Mouse (Mus musculus): ENCODE data around the gene Pgs1. TPM values are rescaled to one million over a fixed set of nuclear protein-coding genes. Genes with fewer than 3 reads are reported as not detected.

The Pgs1 gene
- polyA plus RNA-seq, 1 experiment: 50.6 TPM

GRCm38 (mm10) chr11:117962228-117963067, 23.6 kb upstream of the Pgs1 start:
- WGBS: 62% methylated on average over 10 of the region's 10 CpGs
- no peak for DNase-seq (ENCODE audit: low read depth, low spot score)

DNA sequence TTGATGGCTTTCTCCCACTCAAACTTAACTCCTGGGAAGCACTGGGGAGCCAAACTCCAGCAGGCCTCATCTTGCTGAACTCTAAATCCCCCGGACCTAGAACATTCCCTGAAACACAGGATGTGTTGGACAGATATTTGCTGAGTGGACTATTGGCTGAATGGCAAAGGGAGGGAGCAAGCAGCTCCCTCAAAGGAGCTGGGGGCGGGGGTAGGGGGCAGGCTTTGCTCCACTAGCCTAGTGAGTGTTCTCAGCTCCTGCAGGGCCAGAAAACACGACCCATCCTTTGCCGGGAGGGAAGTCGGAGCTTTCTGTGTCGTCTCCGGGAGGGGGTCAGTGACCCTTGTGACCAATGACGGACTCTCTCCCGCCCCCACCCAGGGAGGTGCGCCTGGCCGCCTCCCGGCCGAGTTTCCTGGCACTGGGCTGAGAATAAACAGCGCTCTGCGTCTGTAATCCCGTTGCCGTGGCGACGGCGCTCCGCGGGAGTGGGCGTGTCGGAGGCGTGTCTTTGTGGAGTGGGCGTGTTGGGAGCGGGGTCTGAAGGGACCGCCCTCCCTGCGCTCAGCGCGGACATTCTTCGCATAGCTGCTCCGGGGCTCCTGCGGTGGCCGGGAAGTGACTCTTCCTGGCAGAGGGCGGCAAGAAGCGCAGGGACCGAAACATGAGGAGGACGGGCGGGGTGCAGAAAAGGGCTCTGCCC, 22.9 kb upstream of the Pgs1 start:
- 2% methylated on average over 40 of the region's 40 CpGs for WGBS
- peak; percentile 80 for DNase-seq (ENCODE audit: low read depth, low spot score)

- 24% methylated on average over 9 of the region's 9 CpGs for WGBS
Measured at GRCm38 (mm10) chr11:117963872-117964271, 22.2 kb upstream of the Pgs1 start.

GRCm38 (mm10) chr11:117964294-117964693, 21.8 kb upstream of the Pgs1 start:
- DNase-seq (ENCODE audit: low read depth, low spot score): no peak
- 72% methylated on average over 1 of the region's 1 CpGs for WGBS

More at GRCm38 (mm10) chr11:117963872-117964271, 22.2 kb upstream of the Pgs1 start:
- no peak for DNase-seq (ENCODE audit: low read depth, low spot score)

GRCm38 (mm10) chr11:117965052-117965451, 21.0 kb upstream of the Pgs1 start:
- WGBS: 67% methylated on average over 7 of the region's 7 CpGs
- DNase-seq (ENCODE audit: low read depth, low spot score): no peak

GRCm38 (mm10) chr11:117965561-117965981, 20.5 kb upstream of the Pgs1 start:
- no peak for DNase-seq (ENCODE audit: low read depth, low spot score)
- 71% methylated on average over 9 of the region's 9 CpGs for whole genome bisulfite sequencing

DNA sequence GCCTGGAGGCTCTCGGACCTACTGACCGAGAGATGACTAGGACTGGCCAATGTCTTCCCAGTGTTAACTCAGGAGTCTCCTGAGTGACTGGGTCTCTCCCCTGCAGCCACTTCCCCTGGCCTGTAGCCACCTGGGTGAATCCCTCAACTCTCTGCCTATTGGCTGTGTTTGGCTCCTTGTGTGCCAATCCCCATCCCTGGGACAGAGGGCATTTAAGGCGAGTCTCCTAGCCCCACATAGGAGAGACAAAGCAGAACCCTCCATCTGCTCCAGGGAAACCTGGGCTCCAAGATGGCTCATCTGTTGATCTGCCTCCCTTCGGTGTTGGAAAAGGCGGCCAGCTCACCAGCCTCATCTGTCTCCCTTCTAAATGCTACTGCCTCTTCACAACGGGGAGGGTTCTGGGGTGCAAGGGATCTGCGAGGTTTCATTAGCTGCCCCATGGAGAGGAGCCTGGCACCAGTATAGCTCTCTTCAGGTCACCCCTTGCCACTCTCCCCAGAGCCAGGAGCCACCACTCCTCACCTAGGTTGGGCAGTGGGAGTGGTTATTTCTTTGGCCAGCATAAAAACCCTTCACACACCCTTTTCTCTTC, 19.5 kb upstream of the Pgs1 start:
- WGBS: 75% methylated on average over 7 of the region's 7 CpGs
- no peak for DNase-seq (ENCODE audit: low read depth, low spot score)

GRCm38 (mm10) chr11:117967249-117968015, 18.7 kb upstream of the Pgs1 start:
- DNase-seq (ENCODE audit: low read depth, low spot score): no peak
- WGBS: 49% methylated on average over 34 of the region's 34 CpGs

DNA sequence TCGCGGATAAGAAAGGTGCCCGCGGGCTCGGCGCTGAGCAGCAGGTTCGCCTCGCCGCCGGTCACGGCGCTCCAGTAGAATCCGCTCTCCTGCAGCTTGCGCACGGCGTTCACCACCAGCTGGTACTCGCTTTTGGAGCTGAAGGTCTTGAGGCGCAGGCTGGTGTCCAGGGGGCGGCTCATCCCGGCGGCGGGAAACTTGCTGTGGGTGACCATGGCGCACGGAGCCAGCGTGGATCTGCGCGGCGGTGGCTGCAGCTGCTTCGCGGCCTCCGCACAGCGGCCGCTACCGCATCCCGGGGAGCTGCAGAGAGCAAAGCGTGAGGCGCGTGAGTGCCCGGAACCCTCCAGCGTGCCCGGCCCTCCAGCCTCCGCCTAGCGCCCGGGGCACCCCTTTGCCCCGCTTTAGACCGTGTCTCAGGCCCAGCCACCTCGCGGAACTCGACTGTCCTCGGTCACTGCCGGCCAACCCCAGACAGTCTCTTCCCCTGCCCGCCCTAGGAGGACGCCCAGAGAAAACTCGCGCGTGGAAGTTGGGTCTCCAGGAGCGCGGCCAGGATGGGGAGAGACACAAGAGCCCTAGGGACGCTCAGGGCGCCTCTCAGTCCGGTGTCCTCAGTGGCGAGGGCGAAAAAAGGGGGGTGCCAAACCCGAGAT, 17.9 kb upstream of the Pgs1 start:
- WGBS: 3% methylated on average over 64 of the region's 64 CpGs
- DNase-seq (ENCODE audit: low read depth, low spot score): no peak

GRCm38 (mm10) chr11:117968716-117969099, 17.4 kb upstream of the Pgs1 start:
- no peak for DNase-seq (ENCODE audit: low read depth, low spot score)
- WGBS: under 1% methylated on average over 34 of the region's 34 CpGs

DNA sequence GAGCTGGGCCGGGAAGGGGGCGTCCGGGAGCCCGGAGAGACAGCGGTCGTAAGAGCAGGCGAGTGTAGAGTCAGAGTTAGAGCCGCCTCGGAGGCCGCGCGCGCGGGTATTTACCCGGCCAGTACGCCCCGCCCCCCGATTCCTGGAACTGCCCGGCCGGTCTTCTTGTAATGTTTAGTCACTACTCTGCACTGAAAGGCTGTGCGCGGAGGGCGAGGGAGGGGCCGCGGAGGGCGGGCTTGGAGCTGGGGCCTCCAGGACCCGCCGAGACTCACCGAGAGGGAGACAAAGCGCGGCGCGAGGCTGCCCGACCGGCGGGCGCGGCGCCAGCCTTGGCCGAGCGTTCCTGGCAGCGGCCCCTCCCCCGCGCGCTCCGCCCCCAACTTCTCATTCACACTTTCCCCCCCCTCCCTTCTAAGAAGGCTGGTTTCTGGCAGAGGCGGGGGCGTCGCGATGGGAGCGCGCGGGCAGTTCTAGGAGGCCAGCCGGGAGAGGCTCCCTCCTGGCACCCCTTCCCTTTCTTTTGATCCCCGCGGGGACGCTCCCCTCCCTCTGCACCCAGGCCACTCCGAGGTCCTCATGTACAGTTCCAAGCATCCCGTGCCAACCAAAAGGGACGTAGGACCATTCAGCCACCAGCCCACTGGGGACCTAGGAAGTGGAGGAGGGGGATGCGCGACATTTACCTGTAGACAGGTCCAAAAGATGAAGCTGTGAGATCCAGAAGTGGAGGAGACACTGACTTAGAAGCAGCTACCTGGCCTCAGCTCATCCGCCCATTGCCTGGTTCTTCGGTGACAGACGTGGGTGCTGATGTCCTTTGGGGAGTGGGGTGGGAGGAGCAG, 16.8 kb upstream of the Pgs1 start:
- under 1% methylated on average over 58 of the region's 65 CpGs for WGBS
- peak; percentile 62 for DNase-seq (ENCODE audit: low read depth, low spot score)

DNA sequence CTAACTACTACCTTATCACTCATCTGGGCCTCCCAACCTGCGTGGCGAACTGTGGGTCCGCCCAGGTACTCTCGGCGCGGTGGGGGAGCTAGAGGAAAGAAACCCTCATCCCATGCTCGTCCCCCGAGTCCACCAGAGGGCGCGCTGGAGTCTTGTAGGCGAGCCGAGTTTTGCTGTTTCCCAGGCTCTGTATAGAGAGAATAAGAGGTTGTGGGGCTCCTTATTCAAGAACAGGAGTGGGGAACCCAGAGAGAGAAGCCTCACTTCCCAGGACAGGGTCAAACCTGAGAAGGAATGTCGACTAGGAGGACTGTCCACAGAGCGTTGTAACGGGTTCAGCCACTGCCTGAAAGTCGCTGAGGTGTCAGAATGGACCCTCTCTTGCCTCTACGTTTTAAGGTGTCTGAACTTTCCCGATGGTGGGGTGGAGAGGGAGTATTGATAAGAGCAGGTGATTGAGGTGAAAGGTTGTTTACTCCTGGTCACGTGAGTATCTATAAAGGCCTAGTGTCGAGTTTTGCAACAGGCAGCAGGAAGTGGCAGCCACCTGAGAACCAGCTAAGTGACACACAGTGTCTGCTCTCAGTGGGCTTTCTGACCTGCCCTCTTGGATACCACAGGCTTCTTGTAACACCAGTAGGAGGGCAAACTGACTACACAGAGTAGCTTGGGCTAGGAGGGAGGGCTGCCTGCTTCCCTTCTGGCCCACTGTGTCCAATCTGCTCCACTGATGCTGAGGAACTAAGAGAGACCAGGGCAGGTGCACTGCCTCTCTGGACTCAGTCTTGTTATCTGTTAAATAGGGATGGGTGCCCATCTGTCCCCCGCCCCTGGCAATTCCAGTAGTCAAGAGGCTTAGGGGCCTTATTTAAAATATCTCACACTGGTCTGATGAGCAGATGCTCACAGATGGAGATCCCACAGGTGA, 15.9 kb upstream of the Pgs1 start, which contains the start of gene Socs3:
Socs3 (minus strand) TSS at position 103 of the 928 bp plus-strand sequence.
- 6% methylated on average over 21 of the region's 21 CpGs for WGBS
- DNase-seq (ENCODE audit: low read depth, low spot score): peak; percentile 92

DNA sequence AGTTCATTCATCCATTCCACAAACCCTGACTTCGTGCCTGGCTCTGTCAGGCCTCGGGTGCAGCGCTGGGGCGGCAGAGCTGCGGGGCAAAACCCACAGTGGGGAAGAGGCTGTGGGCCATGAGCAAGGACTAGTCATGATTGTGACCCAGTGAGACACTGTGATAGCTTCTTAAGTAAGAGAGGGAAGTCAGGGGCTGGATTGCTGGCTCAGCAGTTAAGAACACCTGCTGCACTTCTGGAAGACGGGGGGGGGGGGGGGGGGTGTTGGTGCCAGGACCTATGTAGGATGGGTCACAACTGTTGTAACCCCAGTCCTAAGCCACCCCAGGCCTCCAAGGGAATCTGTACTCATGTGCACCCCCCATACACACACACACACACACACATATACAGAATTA, 15.0 kb upstream of the Pgs1 start:
- 79% methylated on average over 6 of the region's 6 CpGs for WGBS

DNA sequence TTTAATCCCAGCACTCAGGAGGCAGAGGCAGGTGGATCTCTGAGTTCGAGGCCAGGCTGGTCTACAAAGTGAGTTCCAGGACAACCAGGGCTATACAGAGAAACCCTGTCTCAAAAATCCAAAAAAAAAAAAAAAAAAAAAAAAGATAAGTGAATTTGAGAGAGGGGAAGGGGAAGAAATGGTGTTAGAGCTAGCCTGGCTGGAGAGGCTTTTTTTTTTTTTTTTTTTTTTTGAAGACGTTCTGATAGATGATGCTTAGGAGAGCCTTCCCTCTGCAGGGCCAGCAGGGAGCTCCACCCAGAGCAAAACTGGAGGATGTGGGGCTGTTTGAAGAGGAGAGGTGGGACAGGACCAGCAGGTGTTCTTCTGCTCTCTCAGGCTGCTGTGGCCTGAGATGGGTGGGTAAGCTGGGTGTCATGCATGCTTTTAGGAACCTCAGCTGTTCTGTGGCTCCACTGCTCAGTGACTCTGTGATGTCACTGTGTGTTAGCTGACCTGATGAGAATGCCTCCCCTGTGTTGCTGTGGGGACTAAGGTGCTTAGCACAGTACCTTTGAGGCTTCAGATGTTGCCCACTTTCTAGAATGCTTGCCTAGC, 14.3 kb upstream of the Pgs1 start:
- no peak for DNase-seq (ENCODE audit: low read depth, low spot score)
- WGBS: 77% methylated on average over 2 of the region's 2 CpGs

More for the DNA sequence above, 15.0 kb upstream of the Pgs1 start:
- DNase-seq (ENCODE audit: low read depth, low spot score): no peak

DNA sequence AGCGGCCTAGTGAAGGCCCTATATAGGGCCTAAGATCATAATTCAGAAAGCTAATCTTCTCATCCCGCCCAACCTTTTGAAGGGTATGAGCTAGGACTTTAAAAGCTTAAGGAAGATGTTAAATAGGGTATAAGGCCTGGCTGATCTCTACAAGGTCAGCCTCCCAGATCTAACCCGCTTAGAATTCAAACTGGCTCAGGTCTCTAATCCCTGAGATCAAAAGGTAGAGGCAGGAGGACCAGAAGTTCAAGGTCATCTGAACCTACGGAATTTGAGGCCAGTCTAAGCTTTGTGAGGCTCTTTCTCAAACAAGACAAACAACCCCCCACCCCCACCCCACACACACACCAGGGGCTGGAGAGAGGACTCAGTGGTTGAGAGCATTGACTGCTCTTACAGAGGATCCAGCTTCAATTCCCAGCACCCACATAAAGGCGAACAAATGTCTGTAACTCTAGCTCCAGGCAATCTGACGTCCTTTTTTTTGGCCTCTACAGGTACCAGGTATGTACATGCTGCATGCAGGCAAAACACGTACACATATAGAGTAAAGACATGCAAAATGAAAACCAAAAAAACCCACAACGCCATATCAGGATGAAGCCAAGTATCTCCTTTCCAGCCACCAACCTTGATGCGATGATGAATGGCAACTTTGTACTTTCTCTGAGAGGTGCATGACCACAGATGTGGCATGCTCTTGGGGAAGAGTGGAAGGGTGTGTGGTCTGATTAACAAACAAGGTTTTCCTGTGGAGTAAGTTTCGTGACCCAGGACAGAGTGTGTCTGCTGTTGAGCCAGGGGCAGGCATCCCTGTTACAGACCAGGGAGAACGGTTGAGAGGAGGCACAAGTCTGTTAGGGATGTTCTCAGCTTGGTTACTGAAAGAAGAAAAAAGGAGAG, 13.2 kb upstream of the Pgs1 start:
- 89% methylated on average over 11 of the region's 11 CpGs for WGBS

GRCm38 (mm10) chr11:117973569-117973968, 12.5 kb upstream of the Pgs1 start:
- 45% methylated on average over 5 of the region's 5 CpGs for WGBS
- no peak for DNase-seq (ENCODE audit: low read depth, low spot score)

More for the DNA sequence above, 13.2 kb upstream of the Pgs1 start:
- DNase-seq (ENCODE audit: low read depth, low spot score): no peak
